Mouse (Mus musculus) lung, postnatal 25 days (tissue): Measurements from ENCODE around the gene Bcr.

Source experiments
- DNase-seq: peaks from one replicate; pipeline ENCODE4 v3.0.0; 2022; ENCODE audit warnings: low spot score

The Bcr gene

GRCm38 (mm10) chr10:75134861-75135517 lies 74.6 kb downstream of the Bcr start:
- DNase-seq, result no peak

GRCm38 (mm10) chr10:75135518-75136162 lies 75.2 kb downstream of the Bcr start:
- no peak for DNase-seq

- peak; percentile 53 for DNase-seq
Observed at GRCm38 (mm10) chr10:75137148-75137547, 76.8 kb downstream of the Bcr start.

- DNase-seq, result no peak
Observed at GRCm38 (mm10) chr10:75145221-75145620, 84.8 kb downstream of the Bcr start.

GRCm38 (mm10) chr10:75146001-75146400 lies 85.6 kb downstream of the Bcr start:
- DNase-seq, result peak; percentile 66

GRCm38 (mm10) chr10:75146619-75147018 lies 86.2 kb downstream of the Bcr start:
- no peak for DNase-seq

- no peak for DNase-seq
Observed at GRCm38 (mm10) chr10:75148295-75148694, 87.9 kb downstream of the Bcr start.

GRCm38 (mm10) chr10:75150361-75150760 lies 90.0 kb downstream of the Bcr start:
- DNase-seq, result no peak

GRCm38 (mm10) chr10:75151311-75151710 lies 90.9 kb downstream of the Bcr start:
- peak; percentile 92 for DNase-seq

GRCm38 (mm10) chr10:75156835-75157234 lies 96.4 kb downstream of the Bcr start:
- no peak for DNase-seq

- DNase-seq, result no peak
Observed at GRCm38 (mm10) chr10:75157713-75158112, 97.3 kb downstream of the Bcr start.

GRCm38 (mm10) chr10:75158356-75158755 lies 98.0 kb downstream of the Bcr start:
- DNase-seq, result no peak

- no peak for DNase-seq
Observed at GRCm38 (mm10) chr10:75160171-75160900, 99.9 kb downstream of the Bcr start.

- DNase-seq, result peak; percentile 78
Observed at GRCm38 (mm10) chr10:75165825-75166481, 105.6 kb downstream of the Bcr start.

- no peak for DNase-seq
Observed at GRCm38 (mm10) chr10:75166601-75167000, 106.2 kb downstream of the Bcr start.

GRCm38 (mm10) chr10:75170207-75170850 lies 109.9 kb downstream of the Bcr start:
- DNase-seq, result peak; percentile 80

GRCm38 (mm10) chr10:75173056-75173455 lies 112.7 kb downstream of the Bcr start:
- DNase-seq, result no peak

- peak; percentile 63 for DNase-seq
Observed at GRCm38 (mm10) chr10:75173712-75174111, 113.3 kb downstream of the Bcr start.

GRCm38 (mm10) chr10:75176494-75176893 lies 116.1 kb downstream of the Bcr start:
- DNase-seq, result peak; percentile 86

GRCm38 (mm10) chr10:75178911-75179310 lies 118.5 kb downstream of the Bcr start:
- no peak for DNase-seq

- DNase-seq, result peak; percentile 83
Observed at GRCm38 (mm10) chr10:75182151-75182774, 121.9 kb downstream of the Bcr start.

GRCm38 (mm10) chr10:75184826-75185225 lies 124.4 kb downstream of the Bcr start:
- no peak for DNase-seq
